Mouse (Mus musculus) lung, embryonic 15.5 days (tissue): Measurements from ENCODE around the gene Stx4a. TPM values are rescaled to one million over a fixed set of nuclear protein-coding genes. Genes with fewer than 3 reads are reported as not detected.
"Not testable (repeated sequence)": the region's sequence is repeated elsewhere in the genome, so short reads cannot be mapped to it uniquely, and the experiment has no call there.

Experiments used
- ATAC-seq: fragments of 200-750 bp; cut with Nextera tagmentation; 2 replicates; pipeline ENCODE4 v1.8.0; 2017; ENCODE audit warnings: moderate number of reproducible peaks, borderline replicate concordance; ENCODE audit not compliant: low FRiP score, low TSS enrichment; ENCODE audit errors: extremely low read depth
- H3K27ac ChIP-seq: fragments of 300-500 bp; sonication (generic); 2 replicates; pipeline ENCODE4 v1.5.1; 2015; ENCODE audit warnings: moderate library complexity, mild to moderate bottlenecking, inconsistent platforms
- H3K27me3 ChIP-seq: fragments of 300-500 bp; sonication (generic); 2 replicates; pipeline ENCODE4 v1.6.1; 2015; ENCODE audit warnings: inconsistent platforms
- H3K36me3 ChIP-seq: fragments of 300-500 bp; sonication (generic); 2 replicates; pipeline ENCODE4 v1.6.1; 2015; ENCODE audit warnings: inconsistent platforms
- H3K4me1 ChIP-seq: fragments of 300-500 bp; sonication (generic); 2 replicates; pipeline ENCODE4 v1.6.1; 2015; ENCODE audit warnings: inconsistent platforms
- H3K4me2 ChIP-seq: fragments of 300-500 bp; sonication (generic); 2 replicates; pipeline ENCODE4 v1.6.1; 2015; ENCODE audit warnings: inconsistent platforms, mild to moderate bottlenecking, moderate library complexity
- H3K4me3 ChIP-seq: fragments of 300-500 bp; sonication (generic); 2 replicates; pipeline ENCODE4 v1.5.1; 2015; ENCODE audit warnings: mild to moderate bottlenecking, inconsistent platforms
- H3K9ac ChIP-seq: fragments of 300-500 bp; sonication (generic); 2 replicates; pipeline ENCODE4 v1.6.1; 2015; ENCODE audit warnings: inconsistent platforms
- H3K9me3 ChIP-seq: fragments of 300-500 bp; sonication (generic); 2 replicates; pipeline ENCODE4 v1.6.1; 2016; ENCODE audit warnings: inconsistent platforms
- WGBS: fragments of 180-500 bp; shearing (Covaris S2); methylation state at CpG from one replicate; pipeline ENCODE4 v1.1.7; 2015; 5-methylcytosine and 5-hydroxymethylcytosine counted together
- polyA plus RNA-seq: library from polyadenylated mRNA; unstranded; fragments of >200 nt; fragmentation: Nextera tagmentation; extraction: Ambion mirVana; gene quantifications from 2 replicates; pipeline ENCODE4 v1.2.1, GENCODE M21; 2015

The Stx4a gene
- polyA plus RNA-seq, 1 experiment from 2014 or later: 43.2 TPM

GRCm38 (mm10) chr7:127815954-127816821 is 7.9 kb upstream of the Stx4a start:
- H3K4me3 ChIP-seq: no peak overlapping the region
- WGBS: 57% methylated on average over 15 of the region's 15 CpGs
- H3K4me1 ChIP-seq: 0 out of 2 replicates have a peak, but pooled peaks cover 6% of the 10 kb centered on the region
- H3K36me3 ChIP-seq: no peaks in the 10 kb centered on the region
- H3K27me3 ChIP-seq: no peaks in the 10 kb centered on the region
- no peaks in the 10 kb centered on the region for H3K9me3 ChIP-seq
- no peak overlapping the region for H3K9ac ChIP-seq
- H3K27ac ChIP-seq: no peak overlapping the region; the same call in 1 of the 2 replicates
- peak; percentile 38; the same call in 1 of the 2 replicates for ATAC-seq
- H3K4me2 ChIP-seq: no peak overlapping the region

- H3K4me1 ChIP-seq: 0 out of 2 replicates have a peak, but pooled peaks cover 6% of the 10 kb centered on the region
- ATAC-seq: no peak
- H3K27ac ChIP-seq: no peak overlapping the region
- H3K27me3 ChIP-seq: no peaks in the 10 kb centered on the region
- H3K4me3 ChIP-seq: no peak overlapping the region
- H3K9me3 ChIP-seq: no peaks in the 10 kb centered on the region
- H3K36me3 ChIP-seq: no peaks in the 10 kb centered on the region
- no peak overlapping the region for H3K9ac ChIP-seq
- WGBS: 65% methylated on average over 7 of the region's 7 CpGs
- H3K4me2 ChIP-seq: no peak overlapping the region
Observed at GRCm38 (mm10) chr7:127817053-127817452, 7.0 kb upstream of the Stx4a start.

GRCm38 (mm10) chr7:127817776-127818175 is 6.3 kb upstream of the Stx4a start:
- no peak for ATAC-seq
- H3K9ac ChIP-seq: no peak overlapping the region
- no peak overlapping the region for H3K4me3 ChIP-seq
- H3K9me3 ChIP-seq: no peaks in the 10 kb centered on the region
- H3K36me3 ChIP-seq: no peaks in the 10 kb centered on the region
- 0 out of 2 replicates have a peak, but pooled peaks cover 6% of the 10 kb centered on the region for H3K4me1 ChIP-seq
- H3K27me3 ChIP-seq: no peaks in the 10 kb centered on the region
- no peak overlapping the region for H3K4me2 ChIP-seq
- 78% methylated on average over 5 of the region's 5 CpGs for WGBS
- no peak overlapping the region for H3K27ac ChIP-seq

DNA sequence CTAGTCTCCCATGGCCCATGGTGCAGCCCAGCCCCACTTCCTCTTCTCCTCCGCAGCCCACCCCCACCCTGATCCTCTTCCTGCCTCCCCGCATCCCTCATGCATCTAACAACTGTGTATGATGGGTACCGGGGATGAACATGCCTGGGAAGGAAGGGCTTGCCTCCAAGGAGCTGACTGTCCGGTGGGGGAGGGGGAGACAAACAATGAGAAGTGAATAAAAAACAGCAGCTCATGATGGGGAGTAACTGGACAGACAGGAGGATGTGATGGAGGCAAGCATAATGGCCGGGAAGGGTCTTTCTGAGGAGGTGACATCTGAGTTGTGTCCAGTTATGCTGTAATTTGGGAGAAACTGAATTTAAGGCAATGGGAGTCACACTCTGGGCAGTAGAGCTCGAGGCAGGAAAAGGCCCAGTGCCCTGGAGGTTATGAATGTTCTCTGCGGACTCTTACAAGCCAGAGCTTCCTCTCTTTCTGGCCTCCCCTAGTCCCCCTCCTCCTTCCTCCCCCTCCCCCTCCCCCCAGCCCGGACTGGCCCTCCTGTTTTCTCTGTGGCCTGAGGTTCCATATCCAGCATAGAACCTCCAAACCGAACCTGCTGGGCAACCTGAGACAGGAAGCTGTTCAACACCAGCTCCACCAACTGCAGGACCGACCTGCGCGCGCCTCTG is 3.1 kb upstream of the Stx4a start:
- Histone ChIP-seq H3K27me3 (no peaks in the 10 kb centered on the region), H3K4me1 (0 out of 2 replicates have a peak, but pooled peaks cover 7% of the 10 kb centered on the region), H3K9me3 (no peaks in the 10 kb centered on the region), H3K9ac (no peak overlapping the region), H3K4me3 (no peak overlapping the region), H3K4me2 (no peak overlapping the region), H3K36me3 (no peaks in the 10 kb centered on the region), H3K27ac (peak overlapping the region; percentile 56)
- ATAC-seq: no peak
- WGBS: 43% methylated on average over 13 of the region's 13 CpGs

DNA sequence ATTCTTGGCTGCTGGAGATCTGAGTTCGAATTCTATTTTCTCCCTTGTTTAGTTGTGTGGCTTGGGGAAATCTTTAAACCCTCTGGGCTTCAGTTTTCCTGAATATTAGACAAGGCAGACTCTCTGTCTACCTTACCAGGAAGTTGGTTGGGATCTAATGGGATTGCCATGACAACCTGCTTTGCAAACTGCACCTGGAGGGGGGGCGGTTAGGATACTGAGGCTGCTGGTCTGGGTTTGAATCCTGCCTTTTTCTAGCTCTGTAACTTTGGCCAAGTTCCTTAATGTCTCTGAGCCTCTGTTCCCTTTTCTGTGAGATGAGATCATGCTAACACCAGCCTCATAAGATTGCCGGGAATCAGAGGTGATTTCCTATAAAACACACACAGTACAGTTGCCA is 1.6 kb upstream of the Stx4a start:
- H3K9ac ChIP-seq: no peak overlapping the region
- H3K27me3 ChIP-seq: no peaks in the 10 kb centered on the region
- H3K4me2 ChIP-seq: no peak overlapping the region
- ATAC-seq: no peak
- 82% methylated on average over 3 of the region's 3 CpGs for WGBS
- H3K4me1 ChIP-seq: 0 out of 2 replicates have a peak, but pooled peaks cover 7% of the 10 kb centered on the region
- H3K4me3 ChIP-seq: no peak overlapping the region
- no peaks in the 10 kb centered on the region for H3K36me3 ChIP-seq
- no peak overlapping the region for H3K27ac ChIP-seq
- H3K9me3 ChIP-seq: no peaks in the 10 kb centered on the region

DNA sequence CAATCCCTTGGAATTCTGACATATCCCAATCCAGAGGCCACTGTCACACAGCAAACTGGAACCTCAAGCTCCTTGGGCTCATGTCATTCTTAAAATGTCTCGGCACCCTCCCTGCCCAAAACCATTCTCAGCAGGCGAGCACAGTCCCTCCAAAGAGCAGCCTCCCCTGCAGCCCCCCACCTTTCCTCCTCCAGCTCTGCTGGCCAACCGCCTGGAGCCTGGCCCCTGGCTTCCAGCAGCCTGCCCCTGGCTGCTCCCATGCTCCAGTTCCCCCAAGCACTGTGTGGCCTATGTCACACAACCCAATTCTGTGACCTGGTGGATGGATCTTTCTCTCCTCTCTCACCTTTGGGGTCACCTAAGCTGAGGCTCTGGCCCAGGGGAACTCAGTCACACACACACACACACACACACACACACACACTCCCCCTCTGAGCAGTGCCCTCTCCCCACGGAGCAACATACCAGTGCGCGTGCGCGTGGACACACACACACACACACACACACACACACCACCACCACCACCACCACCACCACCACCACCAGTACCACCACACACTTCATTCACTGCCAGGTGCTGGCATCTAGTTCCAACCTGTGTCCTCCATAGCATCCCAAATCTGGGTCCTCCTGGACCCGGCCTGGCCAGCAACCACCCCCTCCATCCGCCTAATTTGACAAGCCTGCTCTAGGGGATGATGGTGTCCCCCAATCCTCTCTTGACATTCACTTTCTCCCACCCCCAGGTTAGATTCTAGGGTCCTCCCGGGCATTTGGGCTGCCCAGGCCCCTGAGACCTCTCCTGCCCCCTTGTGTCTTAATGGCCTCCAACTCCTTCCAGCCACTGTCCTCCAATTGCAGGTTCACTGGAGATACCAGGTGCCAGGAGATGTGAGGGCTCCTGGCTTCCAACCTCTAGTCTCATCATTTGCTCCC is 590 bp upstream of the Stx4a start:
- no peak overlapping the region for H3K27ac ChIP-seq
- no peak for ATAC-seq
- H3K4me3 ChIP-seq: peak overlapping the region; percentile 49
- H3K9ac ChIP-seq: no peak overlapping the region
- no peaks in the 10 kb centered on the region for H3K9me3 ChIP-seq
- 0 out of 2 replicates have a peak, but pooled peaks cover 7% of the 10 kb centered on the region for H3K4me1 ChIP-seq
- H3K27me3 ChIP-seq: no peaks in the 10 kb centered on the region
- WGBS: 65% methylated on average over 10 of the region's 11 CpGs
- H3K4me2 ChIP-seq: peak overlapping the region; percentile 89
- H3K36me3 ChIP-seq: no peaks in the 10 kb centered on the region

GRCm38 (mm10) chr7:127835550-127835949 is 11.5 kb downstream of the Stx4a start:
- no peak for ATAC-seq
- WGBS: 67% methylated on average over 2 of the region's 2 CpGs
- Histone ChIP-seq H3K9ac (no peak overlapping the region), H3K27me3 (no peaks in the 10 kb centered on the region), H3K27ac (no peak overlapping the region), H3K9me3 (no peaks in the 10 kb centered on the region), H3K4me2 (no peak overlapping the region), H3K4me3 (no peak overlapping the region), H3K36me3 (no peaks in the 10 kb centered on the region), H3K4me1 (peaks cover 1% of the 10 kb centered on the region; the same call in 1 of the 2 replicates)

- no peak for ATAC-seq
- WGBS: 90% methylated on average over 5 of the region's 5 CpGs
- Histone ChIP-seq H3K4me2 (no peak overlapping the region), H3K9me3 (no peaks in the 10 kb centered on the region), H3K9ac (no peak overlapping the region), H3K36me3 (no peaks in the 10 kb centered on the region), H3K27ac (no peak overlapping the region), H3K4me3 (no peak overlapping the region), H3K27me3 (no peaks in the 10 kb centered on the region), H3K4me1 (peaks cover 9% of the 10 kb centered on the region)
Observed at GRCm38 (mm10) chr7:127837473-127837872, 13.4 kb downstream of the Stx4a start.

DNA sequence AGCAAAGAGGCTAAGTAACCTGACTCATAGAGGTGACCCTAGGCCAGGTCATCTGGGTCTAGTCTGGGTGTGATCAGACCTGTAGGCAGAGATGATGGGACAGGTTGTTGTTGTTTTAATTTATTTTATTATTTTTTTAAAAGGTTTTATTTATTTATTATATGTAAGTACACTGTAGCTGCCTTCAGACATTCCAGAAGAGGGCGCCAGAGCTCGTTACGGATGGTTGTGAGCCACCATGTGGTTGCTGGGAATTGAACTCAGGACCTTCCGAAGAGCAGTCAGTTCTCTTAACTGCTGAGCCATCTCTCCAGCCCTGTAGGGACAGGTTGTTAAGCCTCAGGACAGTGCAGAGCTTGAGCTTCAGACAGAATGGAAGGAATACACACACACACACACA is 13.8 kb downstream of the Stx4a start:
- peaks cover 13% of the 10 kb centered on the region for H3K4me1 ChIP-seq
- H3K4me3 ChIP-seq, H3K36me3 ChIP-seq, H3K4me2 ChIP-seq, ATAC-seq, H3K27ac ChIP-seq, H3K27me3 ChIP-seq, H3K9ac ChIP-seq, H3K9me3 ChIP-seq: not testable (repeated sequence)
- WGBS: 80% methylated on average over 4 of the region's 4 CpGs

DNA sequence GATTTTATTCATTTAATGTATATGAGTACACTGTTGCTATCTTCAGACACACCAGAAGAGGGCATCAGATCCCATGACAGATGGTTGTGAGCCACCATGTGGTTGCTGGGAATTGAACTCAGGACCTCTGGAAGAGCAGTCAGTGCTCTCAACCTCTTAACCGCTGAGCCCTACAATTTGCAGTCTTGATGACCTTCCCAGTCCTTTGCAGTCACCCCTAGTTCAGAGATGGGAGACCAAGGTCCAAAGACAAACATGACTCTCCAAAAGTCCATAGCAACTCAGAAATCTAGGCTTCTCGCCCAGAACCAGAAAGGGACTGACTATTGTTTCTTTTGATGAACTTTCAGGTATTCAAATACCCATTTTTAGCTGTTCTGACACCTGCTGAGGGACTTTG is 15.9 kb downstream of the Stx4a start:
- Histone ChIP-seq H3K4me1 (peaks cover 15% of the 10 kb centered on the region), H3K36me3 (peaks cover 16% of the 10 kb centered on the region), H3K4me2 (peak overlapping the region; percentile 82; the same call in 1 of the 2 replicates)
- H3K27ac ChIP-seq, H3K27me3 ChIP-seq, ATAC-seq, H3K4me3 ChIP-seq, H3K9me3 ChIP-seq, H3K9ac ChIP-seq: not testable (repeated sequence)
- WGBS: 65% methylated on average over 2 of the region's 2 CpGs

DNA sequence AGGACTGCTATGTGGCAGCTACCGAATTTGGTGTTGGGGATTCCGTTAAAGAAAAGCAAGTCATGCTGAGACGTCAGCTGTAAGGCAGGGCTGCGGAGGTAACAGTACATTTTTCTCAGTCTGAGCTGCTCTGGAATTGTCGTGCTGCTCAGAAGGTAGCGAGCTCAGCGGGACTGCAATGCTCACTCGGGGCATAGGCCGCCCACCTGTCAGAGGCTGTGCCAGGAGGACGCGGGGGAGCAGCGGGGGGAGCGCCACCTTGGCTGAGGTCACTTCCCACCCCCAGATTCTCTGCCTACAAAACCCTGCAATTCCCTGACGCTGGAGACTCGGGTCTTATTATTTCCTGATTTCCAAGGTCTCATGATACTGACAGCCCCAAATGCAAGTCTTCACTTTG is 16.8 kb downstream of the Stx4a start:
- peaks cover 16% of the 10 kb centered on the region for H3K36me3 ChIP-seq
- H3K4me1 ChIP-seq: peaks cover 15% of the 10 kb centered on the region
- 2% methylated on average over 15 of the region's 15 CpGs for WGBS
- ATAC-seq: no peak
- H3K9me3 ChIP-seq: no peaks in the 10 kb centered on the region
- peak overlapping the region; percentile 76 for H3K9ac ChIP-seq
- no peaks in the 10 kb centered on the region for H3K27me3 ChIP-seq
- H3K4me2 ChIP-seq: peak overlapping the region; percentile 82
- H3K27ac ChIP-seq: peak overlapping the region; percentile 92
- H3K4me3 ChIP-seq: peak overlapping the region; percentile 82
